Mouse (Mus musculus) midbrain, embryonic 14.5 days (tissue): ENCODE measurements around the gene Apba1. TPM values are rescaled to one million over a fixed set of nuclear protein-coding genes. Genes with fewer than 3 reads are reported as not detected.

ENCODE experiments used
- ATAC-seq: fragments of 200-750 bp; cut with Nextera tagmentation; 2 replicates; pipeline ENCODE4 v1.8.0; 2017; ENCODE audit warnings: moderate number of reproducible peaks, moderate library complexity; ENCODE audit not compliant: low FRiP score, low TSS enrichment
- DNase-seq: peaks from one replicate; pipeline ENCODE4 v3.0.0-alpha.2; 2015
- H3K27ac ChIP-seq: fragments of 300-500 bp; sonication (generic); replicated peaks from 2 replicates; pipeline ENCODE4 v1.5.1; 2014; ENCODE audit warnings: mild to moderate bottlenecking, low read depth, low read length, moderate library complexity
- H3K27me3 ChIP-seq: fragments of 300-500 bp; sonication (generic); 2 replicates; pipeline ENCODE4 v1.6.1; 2014; ENCODE audit warnings: low read length, control low read depth, mixed read lengths; ENCODE audit not compliant: control insufficient read depth, insufficient read depth
- H3K36me3 ChIP-seq: fragments of 300-500 bp; sonication (generic); 2 replicates; pipeline ENCODE4 v1.6.1; 2014; ENCODE audit warnings: low read length, control low read depth; ENCODE audit not compliant: control insufficient read depth, insufficient read depth
- H3K4me1 ChIP-seq: fragments of 300-500 bp; sonication (generic); 2 replicates; pipeline ENCODE4 v1.6.1; 2014; ENCODE audit warnings: mild to moderate bottlenecking, antibody characterized with exemption, low read length, control low read depth; ENCODE audit not compliant: control insufficient read depth, insufficient read depth
- H3K4me2 ChIP-seq: fragments of 300-500 bp; sonication (generic); 2 replicates; pipeline ENCODE4 v1.6.1; 2014; ENCODE audit warnings: mild to moderate bottlenecking, low read length, moderate library complexity
- H3K4me3 ChIP-seq: fragments of 300-500 bp; sonication (generic); replicated peaks from 2 replicates; pipeline ENCODE4 v1.5.1; 2014; ENCODE audit warnings: low read depth, low read length
- H3K9ac ChIP-seq: fragments of 300-500 bp; sonication (generic); replicated peaks from 2 replicates; pipeline ENCODE4 v1.6.1; 2014; ENCODE audit warnings: mild to moderate bottlenecking, low read length, moderate library complexity
- H3K9me3 ChIP-seq: fragments of 300-500 bp; sonication (generic); 2 replicates; pipeline ENCODE4 v1.6.1; 2016; ENCODE audit warnings: low read length, control low read depth, mixed read lengths; ENCODE audit not compliant: control insufficient read depth
- WGBS: fragments of 180-500 bp; shearing (Covaris S2); extraction: QIAGEN DNeasy Blood & Tissue Kit; methylation state at CpG from one replicate; pipeline ENCODE4 v1.1.7; 2014; 5-methylcytosine and 5-hydroxymethylcytosine counted together
- polyA plus RNA-seq: library from polyadenylated mRNA; unstranded; fragments of >200 nt; fragmentation: Nextera tagmentation; extraction: Ambion mirVana; gene quantifications from 2 replicates; pipeline ENCODE4 v1.2.1, GENCODE M21; 2014

The Apba1 gene
- polyA plus RNA-seq, 1 experiment from 2014 or later = 10.9 TPM

DNA sequence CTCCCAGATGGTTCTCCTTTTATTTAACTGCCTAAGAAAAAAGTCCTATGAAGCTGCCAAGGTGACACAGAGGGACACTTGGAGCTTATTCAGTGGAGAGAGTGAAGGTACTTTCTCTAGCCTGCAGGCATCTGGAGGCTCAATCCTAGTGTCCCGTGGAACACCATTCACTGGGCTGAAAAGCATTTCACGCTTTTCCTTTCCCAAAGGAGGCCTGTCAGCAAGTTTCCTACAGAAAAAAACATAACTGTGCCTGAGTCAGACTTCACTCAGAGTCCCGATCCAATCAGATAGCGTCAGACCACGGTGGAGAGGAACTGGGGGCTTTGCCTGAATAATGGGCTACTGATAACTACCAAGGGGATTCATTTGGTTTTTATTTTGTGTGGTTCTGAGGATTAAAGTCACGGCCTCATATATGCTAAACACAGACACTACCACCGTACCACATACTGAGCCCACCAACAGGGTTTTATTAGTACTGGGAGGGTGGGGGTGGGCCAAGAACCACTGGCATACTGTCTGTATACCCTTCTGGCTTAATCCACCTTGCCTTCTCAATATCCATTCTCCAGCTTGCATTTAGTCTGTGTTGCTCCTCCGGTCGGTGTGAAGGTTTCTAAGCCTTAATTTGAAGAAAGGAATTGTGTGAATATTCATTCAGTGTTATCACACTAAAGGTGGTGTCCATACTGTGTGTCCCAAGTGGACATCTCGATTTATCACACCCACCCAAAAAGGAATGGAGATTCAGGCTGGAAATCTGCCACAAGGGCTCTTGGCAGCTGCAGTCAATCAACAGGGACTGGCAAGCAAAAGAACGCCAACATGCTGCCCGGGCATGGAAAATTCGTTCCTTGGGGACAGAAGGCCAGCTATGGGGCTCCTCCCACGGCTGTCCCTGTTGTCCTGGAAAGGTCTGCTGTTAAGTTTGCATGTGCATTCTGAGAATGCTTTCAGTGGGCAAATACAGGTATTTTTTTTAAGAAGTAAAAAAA lies 75.3 kb downstream of the Apba1 start:
- ATAC-seq (peak; percentile 77), DNase-seq (peak; percentile 74)
- peak overlapping the region; percentile 71 for H3K27ac ChIP-seq
- H3K9ac ChIP-seq = no peak overlapping the region
- no peak overlapping the region for H3K4me3 ChIP-seq
- H3K27me3 ChIP-seq = no peaks in the 10 kb centered on the region
- no peaks in the 10 kb centered on the region for H3K36me3 ChIP-seq
- peak overlapping the region; percentile 1 for H3K4me2 ChIP-seq
- H3K4me1 ChIP-seq = peaks cover 31% of the 10 kb centered on the region
- WGBS = 13% methylated on average over 14 of the region's 14 CpGs
- H3K9me3 ChIP-seq = no peaks in the 10 kb centered on the region

DNA sequence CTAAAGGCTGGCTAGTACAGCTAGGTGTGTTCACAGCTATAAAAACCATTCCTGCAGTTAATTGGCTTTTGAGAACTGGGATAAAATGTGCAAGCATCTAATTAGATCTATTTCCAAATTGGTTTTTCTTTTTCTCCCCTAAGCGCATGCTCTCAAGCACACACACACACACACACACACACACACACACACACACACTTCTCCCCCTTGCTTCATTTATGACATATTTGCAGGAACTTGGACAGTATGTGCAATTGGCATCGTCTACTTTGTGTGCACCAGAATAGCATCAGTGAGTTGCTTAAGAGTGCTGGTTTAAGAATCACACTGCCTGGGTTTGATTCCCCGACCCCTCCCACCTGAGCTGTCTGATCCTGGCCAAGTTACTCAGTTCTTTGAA lies 76.0 kb downstream of the Apba1 start:
- DNase-seq (no peak), ATAC-seq (no peak)
- Histone ChIP-seq H3K4me1 (peaks cover 31% of the 10 kb centered on the region), H3K9me3 (no peaks in the 10 kb centered on the region), H3K9ac (no peak overlapping the region), H3K27me3 (no peaks in the 10 kb centered on the region), H3K36me3 (no peaks in the 10 kb centered on the region), H3K27ac (peak overlapping the region; percentile 71), H3K4me2 (peak overlapping the region; percentile 1; the same call in 1 of the 2 replicates), H3K4me3 (no peak overlapping the region)
- WGBS = 76% methylated on average over 3 of the region's 3 CpGs

DNA sequence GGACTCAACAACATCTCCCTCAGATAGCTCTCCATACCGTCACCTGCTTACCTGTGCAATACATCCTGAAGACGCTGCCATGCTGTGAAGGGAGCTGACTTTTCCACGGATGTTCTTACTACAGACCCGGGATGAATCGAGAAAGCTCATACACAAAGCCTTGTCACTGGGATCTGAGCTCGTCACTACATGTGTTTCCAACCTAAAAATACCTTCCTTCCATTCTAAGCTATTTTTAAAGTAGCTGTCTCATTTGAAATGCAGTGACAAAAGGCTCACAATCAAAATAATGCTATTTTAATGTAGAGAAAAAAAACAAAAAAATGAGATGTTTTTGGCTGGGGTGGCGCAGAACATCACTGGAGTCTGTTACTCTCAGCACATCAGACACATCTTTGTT lies 97.1 kb downstream of the Apba1 start:
- Histone ChIP-seq H3K27ac (no peak overlapping the region), H3K9ac (no peak overlapping the region), H3K4me3 (no peak overlapping the region), H3K4me1 (no peaks in the 10 kb centered on the region), H3K9me3 (peaks cover 3% of the 10 kb centered on the region; the same call in 1 of the 2 replicates), H3K27me3 (no peaks in the 10 kb centered on the region), H3K36me3 (no peaks in the 10 kb centered on the region), H3K4me2 (no peak overlapping the region)
- ATAC-seq (no peak), DNase-seq (no peak)
- 91% methylated on average over 7 of the region's 7 CpGs for WGBS

GRCm38 (mm10) chr19:23858091-23858490 lies 99.4 kb downstream of the Apba1 start:
- Histone ChIP-seq H3K9me3 (peaks cover 3% of the 10 kb centered on the region; the same call in 1 of the 2 replicates), H3K9ac (no peak overlapping the region), H3K4me2 (no peak overlapping the region), H3K27me3 (no peaks in the 10 kb centered on the region), H3K36me3 (no peaks in the 10 kb centered on the region), H3K4me3 (no peak overlapping the region), H3K27ac (no peak overlapping the region), H3K4me1 (no peaks in the 10 kb centered on the region)
- no peak for ATAC-seq
- no peak for DNase-seq
- WGBS = 93% methylated on average over 4 of the region's 4 CpGs

GRCm38 (mm10) chr19:23858781-23859180 lies 100.1 kb downstream of the Apba1 start:
- no peaks in the 10 kb centered on the region for H3K36me3 ChIP-seq
- 86% methylated on average over 9 of the region's 9 CpGs for WGBS
- H3K4me3 ChIP-seq = no peak overlapping the region
- H3K27ac ChIP-seq = no peak overlapping the region
- H3K4me2 ChIP-seq = no peak overlapping the region
- DNase-seq (no peak), ATAC-seq (no peak)
- H3K27me3 ChIP-seq = no peaks in the 10 kb centered on the region
- no peak overlapping the region for H3K9ac ChIP-seq
- 0 out of 2 replicates have a peak, but pooled peaks cover 2% of the 10 kb centered on the region for H3K4me1 ChIP-seq
- peaks cover 3% of the 10 kb centered on the region; the same call in 1 of the 2 replicates for H3K9me3 ChIP-seq

- no peaks in the 10 kb centered on the region for H3K36me3 ChIP-seq
- DNase-seq (peak; percentile 73), ATAC-seq (no peak)
- no peak overlapping the region for H3K4me3 ChIP-seq
- H3K4me1 ChIP-seq = peaks cover 15% of the 10 kb centered on the region
- no peaks in the 10 kb centered on the region for H3K27me3 ChIP-seq
- H3K9me3 ChIP-seq = peaks cover 3% of the 10 kb centered on the region; the same call in 1 of the 2 replicates
- H3K27ac ChIP-seq = no peak overlapping the region
- H3K9ac ChIP-seq = no peak overlapping the region
- 32% methylated on average over 13 of the region's 13 CpGs for WGBS
- no peak overlapping the region for H3K4me2 ChIP-seq
Measured at GRCm38 (mm10) chr19:23860151-23860820, 101.6 kb downstream of the Apba1 start.

- ATAC-seq = no peak
- Histone ChIP-seq H3K4me1 (peaks cover 16% of the 10 kb centered on the region), H3K9me3 (no peaks in the 10 kb centered on the region), H3K4me2 (no peak overlapping the region), H3K9ac (no peak overlapping the region), H3K27ac (no peak overlapping the region), H3K27me3 (no peaks in the 10 kb centered on the region), H3K4me3 (no peak overlapping the region), H3K36me3 (no peaks in the 10 kb centered on the region)
- WGBS = 38% methylated on average over 4 of the region's 4 CpGs
- DNase-seq = peak; percentile 24
Measured at GRCm38 (mm10) chr19:23862736-23863135, 104.0 kb downstream of the Apba1 start.

DNA sequence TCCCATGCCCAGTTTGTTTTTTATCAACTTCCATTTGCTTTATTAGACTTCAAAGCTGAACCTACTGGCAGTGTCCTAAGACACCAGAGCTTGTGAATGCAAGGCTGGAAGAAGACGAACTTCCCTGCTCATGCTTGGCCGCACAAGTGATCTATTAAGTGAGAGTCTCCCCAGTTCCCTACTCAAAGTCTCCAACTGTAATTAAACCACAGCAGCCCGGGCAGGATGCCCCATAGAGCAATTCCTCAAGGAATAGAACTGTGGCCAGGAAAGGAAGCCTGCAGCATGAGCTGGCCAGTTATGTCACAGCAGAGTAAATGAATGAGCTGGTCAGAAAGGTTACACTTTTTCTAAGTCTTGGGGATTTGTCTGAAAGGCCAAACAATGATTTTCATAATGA lies 105.3 kb downstream of the Apba1 start:
- Histone ChIP-seq H3K9me3 (no peaks in the 10 kb centered on the region), H3K9ac (no peak overlapping the region), H3K36me3 (no peaks in the 10 kb centered on the region), H3K4me1 (peaks cover 16% of the 10 kb centered on the region), H3K4me3 (no peak overlapping the region), H3K27me3 (no peaks in the 10 kb centered on the region), H3K27ac (no peak overlapping the region), H3K4me2 (no peak overlapping the region)
- 31% methylated on average over 3 of the region's 3 CpGs for WGBS
- DNase-seq (no peak), ATAC-seq (no peak)
